ENCODE assay signal across 8 mouse cellular contexts in genomic region chr11:98458121-98458990, GRCm38 (mm10). TPM values are rescaled to one million over a fixed set of nuclear protein-coding genes. Genes with fewer than 3 reads are reported as not detected.
DNase-seq lines count a peak whose midpoint lies in the region; ATAC-seq and TF ChIP-seq lines count a peak whose summit lies in the region.

No protein-coding gene starts in this region.

- peak overlapping the region; percentile 88 for H3K4me2 ChIP-seq in kidney, embryonic 14.5 days (replicated peaks; ENCODE audit: low read depth, low read length)
- H3K4me2 ChIP-seq in hindbrain, postnatal 0 days (ENCODE audit: low read depth, low read length), result peak overlapping the region; percentile 77
- H3K4me2 ChIP-seq in myocyte (ENCODE audit: low read depth), result peak overlapping the region; percentile 84

- H3K36me3 ChIP-seq in kidney, embryonic 14.5 days (ENCODE audit: control insufficient read depth, insufficient read depth, low read length), result peaks cover 15% of the 10 kb centered on the region; the same call in 1 of the 2 replicates
- H3K36me3 ChIP-seq in hindbrain, postnatal 0 days (ENCODE audit: insufficient read depth, low read length), result no peaks in the 10 kb centered on the region
- H3K36me3 ChIP-seq in myocyte (ENCODE audit: control insufficient read depth, insufficient read depth), result no peaks in the 10 kb centered on the region

- H3ac ChIP-seq in myocyte (ENCODE audit: control insufficient read depth, insufficient read length), result no peak overlapping the region

- peak; percentile 13; the same call in 1 of the 2 replicates for ATAC-seq in kidney, embryonic 14.5 days (ENCODE audit: low FRiP score, low TSS enrichment)
- peak; percentile 10; the same call in 1 of the 2 replicates for ATAC-seq in hindbrain, postnatal 0 days

- H3K4me1 ChIP-seq in kidney, embryonic 14.5 days (ENCODE audit: control insufficient read depth, insufficient read depth, low read length), result 0 out of 2 replicates have a peak, but pooled peaks cover 7% of the 10 kb centered on the region
- H3K4me1 ChIP-seq in cortical plate, adult 2 months (ENCODE audit: control insufficient read depth, insufficient read depth, low read length), result no peaks in the 10 kb centered on the region
- peaks cover 4% of the 10 kb centered on the region; the same call in 1 of the 2 replicates for H3K4me1 ChIP-seq in hindbrain, postnatal 0 days (ENCODE audit: insufficient read depth, low read length)

- H3K79me2 ChIP-seq in myocyte (ENCODE audit: control insufficient read depth, insufficient read depth), result no peaks in the 10 kb centered on the region

- 3% methylated on average over 25 of the region's 30 CpGs for WGBS in kidney, embryonic 14.5 days
- 5% methylated on average over 28 of the region's 30 CpGs for WGBS in hindbrain, postnatal 0 days

- H3K9me3 ChIP-seq in kidney, embryonic 14.5 days (ENCODE audit: control insufficient read depth, low read length), result no peaks in the 10 kb centered on the region
- no peaks in the 10 kb centered on the region for H3K9me3 ChIP-seq in hindbrain, postnatal 0 days (ENCODE audit: low read length)

- no peak for TF ChIP-seq POLR2A in cortical plate, adult 2 months (IDR thresholded peaks at IDR 0.05; ENCODE audit: extremely low read depth, insufficient read depth, low read length)
- TF ChIP-seq POLR2A in myocyte (IDR thresholded peaks at IDR 0.05; ENCODE audit: insufficient read length, low read depth), result no peak

- H3K9ac ChIP-seq in kidney, embryonic 14.5 days (ENCODE audit: low read depth, low read length), result peak overlapping the region; percentile 56
- H3K9ac ChIP-seq in hindbrain, postnatal 0 days (replicated peaks; ENCODE audit: low read length), result peak overlapping the region; percentile 55

- DNase-seq in kidney, adult 11 months, result no peak
- DNase-seq in hindbrain, postnatal 0 days (ENCODE audit: low spot score), result no peak
- no peak for DNase-seq in left cerebral cortex, adult 8-10 months (ENCODE audit: low spot score in 2 of 2)
- DNase-seq in adrenal gland, adult 2 months, result no peak
- DNase-seq in gastrocnemius, postnatal 25 days, result no peak

- no peak overlapping the region for H3K27ac ChIP-seq in kidney, embryonic 14.5 days (ENCODE audit: low read depth, low read length)
- H3K27ac ChIP-seq in cortical plate, adult 2 months (ENCODE audit: insufficient read depth, low read length), result no peak overlapping the region
- 0 out of 2 replicates have a peak overlapping the region, but pooled peaks have one; percentile 51 for H3K27ac ChIP-seq in hindbrain, postnatal 0 days

- no peak for TF ChIP-seq CTCF in cortical plate, adult 2 months (IDR thresholded peaks at IDR 0.05; ENCODE audit: extremely low read depth, insufficient read depth, low read length)
- TF ChIP-seq CTCF in hindbrain, postnatal 0 days (IDR thresholded peaks at IDR 0.05; ENCODE audit: low read depth), result no peak

- peak overlapping the region; percentile 55 for H3K4me3 ChIP-seq in kidney, embryonic 14.5 days (ENCODE audit: low read length)
- H3K4me3 ChIP-seq in cortical plate, adult 2 months (ENCODE audit: insufficient read depth, low read length), result peak overlapping the region; percentile 36
- H3K4me3 ChIP-seq in hindbrain, postnatal 0 days (ENCODE audit: low read length), result peak overlapping the region; percentile 53
- peak overlapping the region; percentile 16 for H3K4me3 ChIP-seq in myocyte

- peaks cover 30% of the 10 kb centered on the region for H3K27me3 ChIP-seq in kidney, embryonic 14.5 days (ENCODE audit: control insufficient read depth, insufficient read depth, low read length)
- no peaks in the 10 kb centered on the region; the same call in 1 of the 2 replicates for H3K27me3 ChIP-seq in hindbrain, postnatal 0 days (ENCODE audit: insufficient read depth, low read length)
- peaks cover 78% of the 10 kb centered on the region for H3K27me3 ChIP-seq in myocyte (ENCODE audit: control insufficient read depth, insufficient read depth, insufficient read length)

TF ChIP-seq in myocyte, 11 proteins besides CTCF, POLR2A, EP300 and RAD21:
- TF ChIP-seq E2F4 (IDR thresholded peaks at IDR 0.05; ENCODE audit: insufficient read depth) (no peak), MYOG (IDR thresholded peaks at IDR 0.05; ENCODE audit: control insufficient read depth in 1 of 3, insufficient read depth in 1 of 3, insufficient read length in 2 of 3, low read depth in 2 of 3) (no peak), TCF12 (IDR thresholded peaks at IDR 0.05; ENCODE audit: insufficient read depth, poor library complexity, severe bottlenecking) (no peak), SRF (IDR thresholded peaks at IDR 0.05; ENCODE audit: control insufficient read depth, insufficient read length, low read depth) (no peak), POLR2AphosphoS2 (IDR thresholded peaks at IDR 0.05; ENCODE audit: insufficient read length, low read depth) (no peak), REST (IDR thresholded peaks at IDR 0.05; ENCODE audit: insufficient read depth, insufficient read length) (no peak), USF1 (IDR thresholded peaks at IDR 0.05; ENCODE audit: low read depth) (no peak), MYOD1 (IDR thresholded peaks at IDR 0.05; ENCODE audit: control insufficient read depth in 1 of 3, insufficient read length in 2 of 3, low read depth in 2 of 3) (no peak)

RNA-seq across cellular contexts. Expression of gene Grb7, which starts 12.2 kb away (rescaled TPM):
- 52.3 and 66.8 TPM in 2 replicates for polyA plus RNA-seq in kidney, embryonic 14.5 days (2014; fragmentation: Nextera tagmentation; extraction: Ambion mirVana)
- polyA plus RNA-seq in cortical plate, adult 2 months (2012; rRNA removed), result 3.8 TPM in 2 replicates
- total RNA-seq in hindbrain, postnatal 0 days (2014; rRNA removed), result 1.5 and 2.7 TPM in 2 replicates
- 1.7 and 2.0 TPM in 2 replicates for polyA plus RNA-seq in hindbrain, postnatal 0 days (2015; fragmentation: Nextera tagmentation; extraction: Ambion mirVana)
- not detected for polyA plus RNA-seq in myocyte (2012; fragmentation: generic; extraction: Trizol)
- 1 to 10 TPM; 3.6 to 5.1 (median 4.7) TPM for total RNA-seq in left cerebral cortex, adult 8-10 months (2022)
- total RNA-seq in adrenal gland, adult 2 months (2021), result under 1 TPM; 0.35 to 0.45 TPM
- 0.97 and 1.1 TPM in 2 replicates for polyA plus RNA-seq in adrenal gland, adult 2 months (2012; rRNA removed)
- total RNA-seq in gastrocnemius, postnatal 25 days (2021), result under 1 TPM in 1 of 2 experiments, not detected in 1; 0.16 TPM

RNA-seq across cellular contexts. Expression of gene Mien1, which starts 19.6 kb away (rescaled TPM):
- 83.8 and 101 TPM in 2 replicates for polyA plus RNA-seq in kidney, embryonic 14.5 days (2014; fragmentation: Nextera tagmentation; extraction: Ambion mirVana)
- polyA plus RNA-seq in cortical plate, adult 2 months (2012; rRNA removed), result 192 and 197 TPM in 2 replicates
- total RNA-seq in hindbrain, postnatal 0 days (2014; rRNA removed), result 70.0 and 73.9 TPM in 2 replicates
- 259 and 264 TPM in 2 replicates for polyA plus RNA-seq in hindbrain, postnatal 0 days (2015; fragmentation: Nextera tagmentation; extraction: Ambion mirVana)
- polyA plus RNA-seq in myocyte (2012; fragmentation: generic; extraction: Trizol), result 112 TPM
- total RNA-seq in left cerebral cortex, adult 8-10 months (2022), result 100 to 1,000 TPM in 2 of 4 experiments, 10 to 100 TPM in 2; 93.7 to 114 (median 102) TPM
- total RNA-seq in adrenal gland, adult 2 months (2021), result 10 to 100 TPM; 88.5 to 93.5 TPM
- 43.0 and 49.2 TPM in 2 replicates for polyA plus RNA-seq in adrenal gland, adult 2 months (2012; rRNA removed)
- 10 to 100 TPM; 31.7 to 35.5 TPM for total RNA-seq in gastrocnemius, postnatal 25 days (2021)

RNA-seq across cellular contexts. Expression of gene Erbb2, which starts 46.1 kb away (rescaled TPM):
- polyA plus RNA-seq in kidney, embryonic 14.5 days (2014; fragmentation: Nextera tagmentation; extraction: Ambion mirVana), result 35.5 and 54.1 TPM in 2 replicates
- 2.0 and 2.6 TPM in 2 replicates for polyA plus RNA-seq in cortical plate, adult 2 months (2012; rRNA removed)
- total RNA-seq in hindbrain, postnatal 0 days (2014; rRNA removed), result 8.0 and 11.7 TPM in 2 replicates
- 4.9 and 5.1 TPM in 2 replicates for polyA plus RNA-seq in hindbrain, postnatal 0 days (2015; fragmentation: Nextera tagmentation; extraction: Ambion mirVana)
- polyA plus RNA-seq in myocyte (2012; fragmentation: generic; extraction: Trizol), result 33.5 TPM
- total RNA-seq in left cerebral cortex, adult 8-10 months (2022), result 1 to 10 TPM; 2.0 to 2.6 (median 2.3) TPM
- 1 to 10 TPM; 2.4 to 5.9 TPM for total RNA-seq in adrenal gland, adult 2 months (2021)
- 7.0 and 7.2 TPM in 2 replicates for polyA plus RNA-seq in adrenal gland, adult 2 months (2012; rRNA removed)
- 1 to 10 TPM; 2.0 to 2.3 TPM for total RNA-seq in gastrocnemius, postnatal 25 days (2021)

RNA-seq across cellular contexts. Expression of gene Pgap3, which starts 58.1 kb away (rescaled TPM):
- polyA plus RNA-seq in kidney, embryonic 14.5 days (2014; fragmentation: Nextera tagmentation; extraction: Ambion mirVana), result 10.7 and 14.8 TPM in 2 replicates
- 14.4 TPM in 2 replicates for polyA plus RNA-seq in cortical plate, adult 2 months (2012; rRNA removed)
- 10.6 and 12.0 TPM in 2 replicates for total RNA-seq in hindbrain, postnatal 0 days (2014; rRNA removed)
- polyA plus RNA-seq in hindbrain, postnatal 0 days (2015; fragmentation: Nextera tagmentation; extraction: Ambion mirVana), result 7.8 and 9.2 TPM in 2 replicates
- 8.7 TPM for polyA plus RNA-seq in myocyte (2012; fragmentation: generic; extraction: Trizol)
- 10 to 100 TPM in 2 of 4 experiments, 1 to 10 TPM in 2; 8.5 to 11.1 (median 9.9) TPM for total RNA-seq in left cerebral cortex, adult 8-10 months (2022)
- 1 to 10 TPM; 4.7 to 5.9 TPM for total RNA-seq in adrenal gland, adult 2 months (2021)
- 18.4 and 20.3 TPM in 2 replicates for polyA plus RNA-seq in adrenal gland, adult 2 months (2012; rRNA removed)
- 1 to 10 TPM; 1.9 to 2.1 TPM for total RNA-seq in gastrocnemius, postnatal 25 days (2021)

Comparison
In these comparisons a context has a peak if more than half of its experiments do, and no peak if none do; other contexts are left out.
1. RNA of gene Grb7, which starts 12.2 kb away (polyA plus RNA-seq): 52.3 to 66.8 TPM in kidney, embryonic 14.5 days; 3.8 TPM in cortical plate, adult 2 months, 1.7 to 2.0 TPM in hindbrain, postnatal 0 days, 0.97 to 1.1 TPM in adrenal gland, adult 2 months and not detected in myocyte (single experiment); every median in the first group is over 10 times any median in the second.
2. Peak in every context shown above with its lines, with median percentiles within 50 percentile points of each other: H3K4me2 ChIP-seq and H3K4me3 ChIP-seq.